Mouse (Mus musculus) gastrocnemius, postnatal 36 days (tissue): ENCODE measurements around the gene Ptprd. TPM values are rescaled to one million over a fixed set of nuclear protein-coding genes. Genes with fewer than 3 reads are reported as not detected.

Source experiments
- DNase-seq, 2 experiments: peaks; one replicate each; pipeline ENCODE4 v3.0.0; 2022
- intact Hi-C: fragments of 180-260 bp; cut with DNase I; formaldehyde crosslinking; loops from one replicate; pipeline ENCODE4 v1.15.1; 2025
- total RNA-seq, 2 experiments: library from RNA; stranded (reverse); gene quantifications; 2 replicates each; pipeline ENCODE4 v1.2.3; 2021

The Ptprd gene
- total RNA-seq, 2 experiments from 2014 or later = 5.2 to 6.7 TPM

GRCm38 (mm10) chr4:76948251-76948650, 1263.5 kb downstream of the Ptprd start:
- intact Hi-C loops = no loop called here
- no peak for DNase-seq

- no peak for DNase-seq
- intact Hi-C loops = no loop called here
Measured at GRCm38 (mm10) chr4:76941382-76942360, 1270.1 kb downstream of the Ptprd start.

- intact Hi-C loops = no loop called here
- no peak for DNase-seq
Measured at GRCm38 (mm10) chr4:76931559-76931958, 1280.2 kb downstream of the Ptprd start.

- intact Hi-C loops = no loop called here
- DNase-seq = no peak
Measured at GRCm38 (mm10) chr4:76913532-76914150, 1298.1 kb downstream of the Ptprd start.

GRCm38 (mm10) chr4:76901692-76902091, 1310.1 kb downstream of the Ptprd start:
- intact Hi-C loops = no loop called here
- no peak for DNase-seq

GRCm38 (mm10) chr4:76889669-76890068, 1322.1 kb downstream of the Ptprd start:
- intact Hi-C loops = no loop called here
- no peak for DNase-seq

- intact Hi-C loops = no loop called here
- DNase-seq = no peak
Measured at GRCm38 (mm10) chr4:76881610-76882009, 1330.2 kb downstream of the Ptprd start.

- no peak for DNase-seq
- intact Hi-C loops = no loop called here
Measured at GRCm38 (mm10) chr4:76870971-76871370, 1340.8 kb downstream of the Ptprd start.

GRCm38 (mm10) chr4:76865585-76865984, 1346.2 kb downstream of the Ptprd start:
- intact Hi-C loops = no loop called here
- DNase-seq = no peak

- intact Hi-C loops = no loop called here
- DNase-seq = no peak
Measured at GRCm38 (mm10) chr4:76846265-76846664, 1365.5 kb downstream of the Ptprd start.

GRCm38 (mm10) chr4:76839016-76839415, 1372.7 kb downstream of the Ptprd start:
- DNase-seq = no peak
- intact Hi-C loops = no loop called here

GRCm38 (mm10) chr4:76812138-76812537, 1399.6 kb downstream of the Ptprd start:
- intact Hi-C loops = no loop called here
- DNase-seq = no peak

- no peak for DNase-seq
- intact Hi-C loops = no loop called here
Measured at GRCm38 (mm10) chr4:76802708-76803107, 1409.1 kb downstream of the Ptprd start.

GRCm38 (mm10) chr4:76798010-76799007, 1413.5 kb downstream of the Ptprd start:
- DNase-seq = no peak
- intact Hi-C loops = no loop called here

GRCm38 (mm10) chr4:76785389-76785788, 1426.4 kb downstream of the Ptprd start:
- DNase-seq = no peak
- intact Hi-C loops = no loop called here

- DNase-seq = no peak
- intact Hi-C loops = no loop called here
Measured at GRCm38 (mm10) chr4:76779558-76780124, 1432.1 kb downstream of the Ptprd start.

- no peak for DNase-seq
- intact Hi-C loops = no loop called here
Measured at GRCm38 (mm10) chr4:76766918-76767317, 1444.8 kb downstream of the Ptprd start.

GRCm38 (mm10) chr4:76766429-76766828, 1445.3 kb downstream of the Ptprd start:
- intact Hi-C loops = no loop called here
- DNase-seq = no peak

GRCm38 (mm10) chr4:76750709-76751108, 1461.1 kb downstream of the Ptprd start:
- no peak for DNase-seq
- intact Hi-C loops = no loop called here

GRCm38 (mm10) chr4:76735831-76736230, 1475.9 kb downstream of the Ptprd start:
- DNase-seq = no peak
- intact Hi-C loops = no loop called here
